Mouse (Mus musculus): Measurements from ENCODE around the gene Khdc3. TPM values are rescaled to one million over a fixed set of nuclear protein-coding genes. Genes with fewer than 3 reads are reported as not detected.
"Not testable (repeated sequence)": the region's sequence is repeated elsewhere in the genome, so short reads cannot be mapped to it uniquely, and the experiment has no call there.

Khdc3 gene
- polyA plus RNA-seq, 1 experiment from 2014 or later, result not detected

- Histone ChIP-seq H3K36me3 (no peaks in the 10 kb centered on the region), H3K4me1 (peaks cover 12% of the 10 kb centered on the region), H3K9me3 (replicated peaks) (no peaks in the 10 kb centered on the region), H3K4me3 (no peak overlapping the region), H3K27ac (no peak overlapping the region), H3K27me3 (ENCODE audit: low read depth, poor library complexity, severe bottlenecking) (peaks cover 61% of the 10 kb centered on the region)
- DNase-seq (ENCODE audit: low spot score), result no peak
- 72% methylated on average over 1 of the region's 1 CpGs for WGBS
These were observed 3.5 kb downstream of the Khdc3 start for GRCm38 (mm10) chr9:73105141-73105540.

- H3K9me3 ChIP-seq (replicated peaks), result no peaks in the 10 kb centered on the region
- no peak overlapping the region for H3K27ac ChIP-seq
- peaks cover 61% of the 10 kb centered on the region for H3K27me3 ChIP-seq (ENCODE audit: low read depth, poor library complexity, severe bottlenecking)
- H3K4me1 ChIP-seq, result peaks cover 12% of the 10 kb centered on the region
- H3K4me3 ChIP-seq, result no peak overlapping the region
- DNase-seq (ENCODE audit: low spot score), result no peak
- no peaks in the 10 kb centered on the region for H3K36me3 ChIP-seq
These were observed 4.1 kb downstream of the Khdc3 start for GRCm38 (mm10) chr9:73105771-73106170.

- peaks cover 4% of the 10 kb centered on the region; the same call in 1 of the 2 replicates for H3K4me1 ChIP-seq
- DNase-seq (ENCODE audit: low spot score), result peak; percentile 89
- H3K27ac ChIP-seq, result peak within 1 kb of the TSS; percentile 84
- H3K36me3 ChIP-seq, result peaks cover 30% of the 10 kb centered on the region
- under 1% methylated on average over 64 of the region's 64 CpGs for WGBS
- peak within 1 kb of the TSS; percentile 95 for H3K4me3 ChIP-seq
- no peaks in the 10 kb centered on the region for H3K27me3 ChIP-seq (ENCODE audit: low read depth, poor library complexity, severe bottlenecking)
- no peaks in the 10 kb centered on the region for H3K9me3 ChIP-seq (replicated peaks)
These were observed 11.6 kb downstream of the Khdc3 start, which contains the start of gene Rsl24d1 for GRCm38 (mm10) chr9:73112919-73113906. TSS of gene Rsl24d1 (plus strand) at chr9:73113426.

DNA sequence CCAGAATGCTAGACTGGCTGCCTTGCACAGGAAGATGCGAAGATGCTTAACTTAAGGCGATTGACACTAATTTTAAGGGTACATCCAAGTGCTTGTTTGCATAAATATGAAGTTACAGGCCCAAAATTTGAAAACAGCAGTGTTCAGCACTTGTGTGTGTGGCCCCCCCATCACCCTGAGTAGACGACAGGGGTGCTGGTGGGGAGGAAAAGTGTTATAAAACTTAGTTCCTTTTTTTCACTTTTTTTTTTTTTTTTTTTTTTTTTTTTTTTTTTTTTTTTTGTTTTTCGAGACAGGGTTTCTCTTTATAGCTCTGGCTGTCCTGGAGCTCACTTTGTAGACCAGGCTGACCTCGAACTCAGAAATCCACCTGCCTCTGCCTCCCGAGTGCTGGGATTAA lies 15.1 kb downstream of the Khdc3 start:
- not testable (repeated sequence) for H3K4me3 ChIP-seq; H3K27me3 ChIP-seq (ENCODE audit: low read depth, poor library complexity, severe bottlenecking); DNase-seq (ENCODE audit: low spot score); H3K9me3 ChIP-seq (replicated peaks); H3K4me1 ChIP-seq; H3K27ac ChIP-seq
- 94% methylated on average over 6 of the region's 6 CpGs for WGBS
- peaks cover 64% of the 10 kb centered on the region for H3K36me3 ChIP-seq

- Histone ChIP-seq H3K36me3 (peaks cover 76% of the 10 kb centered on the region), H3K27ac (no peak overlapping the region), H3K4me1 (peaks cover 4% of the 10 kb centered on the region; the same call in 1 of the 2 replicates), H3K9me3 (replicated peaks) (no peaks in the 10 kb centered on the region), H3K27me3 (ENCODE audit: low read depth, poor library complexity, severe bottlenecking) (no peaks in the 10 kb centered on the region), H3K4me3 (no peak overlapping the region)
- no peak for DNase-seq (ENCODE audit: low spot score)
- 94% methylated on average over 4 of the region's 4 CpGs for WGBS
These were observed 16.4 kb downstream of the Khdc3 start for GRCm38 (mm10) chr9:73118012-73118411.

DNA sequence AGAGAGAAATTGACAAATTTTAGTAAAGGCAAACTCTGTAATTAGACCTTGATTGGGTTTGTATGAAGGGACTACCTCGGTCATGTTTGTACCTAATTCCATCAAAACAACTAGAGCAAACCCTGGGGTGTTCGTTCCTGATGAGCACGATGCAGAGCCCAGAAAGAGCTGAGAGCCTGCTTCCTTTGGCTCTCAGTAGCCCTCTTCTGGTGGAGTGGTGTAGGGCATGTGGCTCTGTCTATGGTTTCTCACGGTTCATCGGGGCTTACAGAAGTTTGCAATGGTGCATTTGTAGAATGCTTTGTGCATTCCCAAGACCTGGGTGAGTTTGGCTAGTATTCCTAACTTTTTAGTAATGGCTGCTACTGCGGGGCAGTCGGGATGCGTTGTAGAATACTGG lies 20.1 kb downstream of the Khdc3 start:
- no peak overlapping the region for H3K4me3 ChIP-seq
- H3K27ac ChIP-seq, result no peak overlapping the region
- WGBS, result 85% methylated on average over 8 of the region's 8 CpGs
- no peak for DNase-seq (ENCODE audit: low spot score)
- H3K27me3 ChIP-seq (ENCODE audit: low read depth, poor library complexity, severe bottlenecking), result no peaks in the 10 kb centered on the region
- H3K9me3 ChIP-seq (replicated peaks), result no peaks in the 10 kb centered on the region
- H3K36me3 ChIP-seq, result peaks cover 95% of the 10 kb centered on the region
- H3K4me1 ChIP-seq, result no peaks in the 10 kb centered on the region

- no peak for DNase-seq (ENCODE audit: low spot score)
- no peak overlapping the region for H3K4me3 ChIP-seq
- H3K27me3 ChIP-seq (ENCODE audit: low read depth, poor library complexity, severe bottlenecking), result no peaks in the 10 kb centered on the region
- peaks cover 98% of the 10 kb centered on the region for H3K36me3 ChIP-seq
- no peak overlapping the region for H3K27ac ChIP-seq
- no peaks in the 10 kb centered on the region for H3K4me1 ChIP-seq
- WGBS, result 95% methylated on average over 8 of the region's 8 CpGs
- no peaks in the 10 kb centered on the region for H3K9me3 ChIP-seq (replicated peaks)
These were observed 23.5 kb downstream of the Khdc3 start for GRCm38 (mm10) chr9:73125043-73125570.

DNA sequence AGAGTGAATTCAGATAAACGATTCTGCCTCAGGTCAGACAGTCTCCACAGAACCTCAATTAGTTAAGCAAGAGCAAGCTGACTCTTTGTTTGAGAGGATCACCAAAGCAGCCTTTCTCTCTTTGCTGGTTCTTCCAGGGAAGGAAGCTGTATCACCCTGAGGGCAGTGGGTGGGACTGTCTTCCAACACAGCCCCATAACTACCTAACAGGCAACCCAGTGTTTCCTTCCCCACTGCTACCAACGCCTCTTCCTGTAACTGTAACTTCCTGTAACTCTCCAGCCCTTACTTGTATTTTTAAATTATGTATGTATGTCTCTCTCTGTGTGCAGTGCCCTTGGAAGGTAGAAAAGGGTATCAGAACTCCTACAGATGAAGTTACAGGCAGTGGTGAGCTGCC lies 25.8 kb downstream of the Khdc3 start:
- no peak for DNase-seq (ENCODE audit: low spot score)
- Histone ChIP-seq H3K9me3 (replicated peaks) (no peaks in the 10 kb centered on the region), H3K4me3 (no peak overlapping the region), H3K27ac (no peak overlapping the region), H3K27me3 (ENCODE audit: low read depth, poor library complexity, severe bottlenecking) (no peaks in the 10 kb centered on the region), H3K4me1 (no peaks in the 10 kb centered on the region), H3K36me3 (peaks cover 83% of the 10 kb centered on the region)
- 89% methylated on average over 2 of the region's 2 CpGs for WGBS

DNA sequence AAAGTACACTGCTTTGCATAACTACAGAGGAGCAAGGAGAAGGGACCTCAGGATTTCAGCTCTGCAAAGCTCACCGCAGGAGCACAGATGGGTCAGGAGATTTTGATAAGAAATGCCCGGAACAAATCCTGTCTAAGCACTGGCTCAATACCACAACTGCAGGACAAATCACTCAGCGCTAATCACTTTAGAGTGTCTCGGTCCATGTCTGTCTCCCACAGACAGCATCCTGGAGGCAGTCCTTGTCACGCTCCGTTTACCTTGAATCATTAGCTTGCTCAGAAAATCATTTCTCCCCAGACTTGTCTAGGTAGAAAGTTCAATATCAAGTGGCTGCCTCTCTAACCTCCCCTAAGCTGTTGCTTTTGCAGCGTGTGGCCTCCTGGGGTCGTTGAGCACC lies 28.2 kb downstream of the Khdc3 start:
- H3K36me3 ChIP-seq, result peaks cover 60% of the 10 kb centered on the region
- H3K27me3 ChIP-seq (ENCODE audit: low read depth, poor library complexity, severe bottlenecking), result no peaks in the 10 kb centered on the region
- no peak overlapping the region for H3K27ac ChIP-seq
- no peak for DNase-seq (ENCODE audit: low spot score)
- 83% methylated on average over 8 of the region's 8 CpGs for WGBS
- no peaks in the 10 kb centered on the region for H3K4me1 ChIP-seq
- H3K4me3 ChIP-seq, result no peak overlapping the region
- H3K9me3 ChIP-seq (replicated peaks), result no peaks in the 10 kb centered on the region

DNA sequence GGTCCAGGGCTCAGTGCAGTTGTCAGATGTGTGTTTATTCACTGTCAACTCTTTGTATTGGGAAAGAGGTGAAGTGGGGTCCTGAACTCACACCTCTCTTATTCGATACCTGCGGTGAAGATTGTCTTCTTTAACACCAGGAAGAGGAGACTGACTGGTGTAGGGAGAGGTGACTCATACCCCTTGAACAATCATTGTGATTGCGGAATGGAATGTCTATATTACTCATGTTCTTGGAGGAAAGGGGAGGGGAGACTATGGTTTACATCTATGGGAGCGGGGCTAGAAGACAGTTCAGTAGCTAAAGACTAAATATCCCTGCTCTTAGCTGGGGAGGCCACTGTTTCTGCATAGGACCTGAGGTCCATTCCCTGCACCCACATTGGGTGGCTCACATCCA lies 28.9 kb downstream of the Khdc3 start:
- no peaks in the 10 kb centered on the region for H3K9me3 ChIP-seq (replicated peaks)
- no peak overlapping the region for H3K4me3 ChIP-seq
- no peak for DNase-seq (ENCODE audit: low spot score)
- no peak overlapping the region for H3K27ac ChIP-seq
- H3K36me3 ChIP-seq, result peaks cover 54% of the 10 kb centered on the region
- no peaks in the 10 kb centered on the region for H3K27me3 ChIP-seq (ENCODE audit: low read depth, poor library complexity, severe bottlenecking)
- 87% methylated on average over 4 of the region's 4 CpGs for WGBS
- H3K4me1 ChIP-seq, result no peaks in the 10 kb centered on the region

DNA sequence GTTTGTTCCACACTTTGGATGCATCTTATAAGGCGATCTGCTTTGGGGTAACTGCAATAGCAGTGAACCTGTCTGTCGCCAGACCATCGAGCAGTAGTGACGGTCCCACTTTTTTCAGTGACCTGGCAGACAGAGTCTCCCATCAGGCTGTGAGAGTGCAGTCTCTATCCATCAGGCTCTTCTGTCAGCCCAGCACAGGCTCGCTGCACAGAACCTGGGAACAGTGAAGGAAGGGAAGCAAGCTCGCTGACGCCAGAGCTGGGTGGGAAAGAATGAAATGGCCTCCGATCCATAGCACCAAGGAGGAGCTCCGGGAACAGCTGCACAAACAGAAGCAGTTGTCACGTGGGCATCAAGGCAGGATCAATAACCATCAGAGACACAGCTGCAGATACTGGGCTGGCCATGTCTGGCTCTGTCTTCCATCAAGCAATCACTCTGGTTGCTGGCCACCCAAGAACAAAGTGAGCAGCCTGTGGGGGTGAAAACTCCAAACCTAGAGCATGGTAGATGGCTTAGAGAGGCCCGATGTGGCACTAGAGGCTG lies 35.8 kb downstream of the Khdc3 start:
- WGBS, result 56% methylated on average over 11 of the region's 11 CpGs
- Histone ChIP-seq H3K4me1 (peaks cover 5% of the 10 kb centered on the region; the same call in 1 of the 2 replicates), H3K27ac (no peak overlapping the region), H3K9me3 (replicated peaks) (no peaks in the 10 kb centered on the region), H3K36me3 (no peaks in the 10 kb centered on the region), H3K27me3 (ENCODE audit: low read depth, poor library complexity, severe bottlenecking) (no peaks in the 10 kb centered on the region), H3K4me3 (no peak overlapping the region)
- no peak for DNase-seq (ENCODE audit: low spot score)

Measured in limb, embryonic 10.5 days (tissue).